Mouse (Mus musculus) kidney, postnatal 4 days (tissue): ENCODE data around the gene Efna1.
A peak's percentile ranks its signal among the peaks of the same experiment; 100 is the strongest.

Experiments
- DNase-seq, 2 experiments: peaks; one replicate each; pipeline ENCODE4 v3.0.0; 2021; ENCODE audit warnings: mixed read lengths in 2 of 2

Efna1 gene

DNA sequence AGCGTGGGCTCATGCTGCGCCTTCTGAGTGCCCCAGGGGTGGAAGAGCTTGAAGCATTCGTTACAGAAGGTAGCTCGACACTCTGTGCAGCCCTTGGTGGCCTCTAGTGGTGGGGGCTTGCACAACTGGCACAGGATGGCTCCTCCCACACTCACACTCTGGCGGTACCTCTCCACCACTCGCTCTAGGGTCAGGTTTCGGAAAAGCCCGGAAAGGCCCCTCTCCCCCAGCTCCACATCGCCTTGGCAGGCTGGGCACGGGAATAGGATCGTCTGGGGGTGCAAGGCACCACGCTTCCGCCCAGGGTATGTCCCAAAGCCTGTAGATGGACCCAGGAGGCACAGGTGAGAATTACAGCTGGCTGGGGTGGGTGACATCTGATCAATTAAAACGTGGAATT lies 37.3 kb downstream of the Efna1 start:
- peak; percentile 70 to 82 for DNase-seq

DNA sequence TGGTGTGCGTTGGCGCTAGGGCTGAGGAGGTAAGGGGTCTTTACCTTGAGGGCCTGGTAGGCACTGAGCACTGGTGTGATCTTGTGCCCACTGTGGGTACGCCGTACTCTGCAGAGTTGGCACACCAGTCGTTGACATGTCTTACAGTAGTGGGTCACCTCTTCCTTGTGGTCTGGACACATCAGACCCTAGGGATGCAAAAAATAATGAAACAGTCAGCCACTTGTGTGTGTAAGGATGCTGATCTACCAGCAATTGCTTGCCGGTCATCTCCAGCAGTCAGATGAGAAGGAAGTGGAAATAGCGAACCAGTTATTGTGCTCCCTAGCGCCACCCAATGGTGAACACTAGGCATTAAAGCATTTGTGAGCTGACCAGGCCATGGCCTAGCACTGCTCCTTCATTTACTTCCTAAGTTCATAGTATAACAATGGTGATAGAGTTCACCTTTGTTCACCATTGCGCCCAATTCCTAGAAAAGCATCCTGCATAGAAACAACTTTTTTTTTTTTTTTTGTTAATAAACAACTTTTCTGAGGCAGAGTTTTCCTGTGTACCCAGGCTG lies 38.5 kb downstream of the Efna1 start:
- DNase-seq = peak; percentile 76 to 84

DNA sequence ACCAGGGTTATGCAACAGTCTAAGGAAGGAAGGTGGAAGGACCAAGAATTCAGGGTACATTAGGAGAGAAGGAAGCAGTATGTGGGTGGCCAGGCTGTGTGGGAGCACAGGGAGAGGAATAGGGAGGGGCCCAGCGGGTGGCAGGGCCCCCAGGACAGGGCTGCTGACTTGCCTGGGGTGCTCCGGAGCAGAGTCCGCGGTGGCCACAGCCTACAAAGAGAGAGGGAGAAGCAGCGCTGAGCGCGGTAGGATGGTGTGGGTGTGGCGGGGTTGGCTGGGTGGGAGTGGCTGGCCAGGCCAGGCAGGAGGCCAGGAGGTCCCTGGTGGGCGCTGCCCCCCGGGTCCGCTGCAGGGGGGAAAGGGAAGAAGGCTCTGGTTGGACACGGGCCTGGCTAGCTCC lies 42.4 kb downstream of the Efna1 start:
- DNase-seq = peak in 1 of 2 experiments; percentile 51

GRCm38 (mm10) chr3:89237682-89238081 lies 43.3 kb downstream of the Efna1 start:
- no peak for DNase-seq

- DNase-seq = no peak
Measured at GRCm38 (mm10) chr3:89236516-89236915, 44.4 kb downstream of the Efna1 start.

DNA sequence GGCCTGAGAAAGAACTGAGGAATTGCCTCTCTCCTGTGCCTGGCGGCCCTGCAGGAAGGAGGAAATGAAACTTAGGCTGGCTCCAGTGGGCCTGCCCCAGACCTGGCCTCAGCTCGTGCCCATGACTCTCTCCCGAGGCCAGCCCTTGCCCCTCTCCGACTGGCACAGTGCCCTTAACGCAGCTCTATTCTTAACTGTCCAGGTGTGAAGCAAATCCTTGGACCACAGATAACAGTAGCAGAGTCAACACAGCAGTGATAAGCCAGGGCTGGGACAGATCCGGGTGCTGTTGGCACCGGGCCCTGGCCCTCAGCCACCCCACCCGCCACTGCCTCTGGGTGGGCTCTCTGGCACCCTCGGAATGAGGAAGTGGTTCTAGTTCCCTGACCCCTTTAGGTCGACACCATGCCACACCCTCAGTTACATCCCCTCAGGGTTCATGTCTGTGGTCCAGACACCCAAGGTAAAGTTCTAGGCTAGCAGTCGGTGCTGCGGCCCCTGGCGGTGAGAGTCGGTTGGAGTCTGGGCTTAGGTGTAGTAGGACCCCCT lies 47.3 kb downstream of the Efna1 start:
- peak in 1 of 2 experiments; percentile 56 for DNase-seq

DNA sequence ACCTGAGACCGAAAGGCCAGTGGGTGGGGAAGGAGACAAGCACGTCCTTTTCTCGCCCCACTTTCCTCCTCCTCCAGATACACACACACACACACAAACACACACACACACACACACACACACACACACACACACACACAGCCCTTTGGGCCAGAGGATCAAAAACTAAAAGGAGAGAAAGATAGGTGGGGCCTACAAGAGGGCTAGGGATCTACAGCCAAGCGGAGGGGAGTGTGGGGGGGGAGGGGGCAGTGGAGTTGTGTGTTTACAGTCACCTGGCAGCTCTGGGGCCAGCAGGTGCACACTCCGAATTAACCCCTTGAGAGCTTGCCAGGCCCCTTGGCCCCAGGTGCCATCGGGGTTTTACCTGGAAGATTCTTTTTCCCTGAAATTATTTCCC lies 48.3 kb downstream of the Efna1 start:
- no peak for DNase-seq

DNA sequence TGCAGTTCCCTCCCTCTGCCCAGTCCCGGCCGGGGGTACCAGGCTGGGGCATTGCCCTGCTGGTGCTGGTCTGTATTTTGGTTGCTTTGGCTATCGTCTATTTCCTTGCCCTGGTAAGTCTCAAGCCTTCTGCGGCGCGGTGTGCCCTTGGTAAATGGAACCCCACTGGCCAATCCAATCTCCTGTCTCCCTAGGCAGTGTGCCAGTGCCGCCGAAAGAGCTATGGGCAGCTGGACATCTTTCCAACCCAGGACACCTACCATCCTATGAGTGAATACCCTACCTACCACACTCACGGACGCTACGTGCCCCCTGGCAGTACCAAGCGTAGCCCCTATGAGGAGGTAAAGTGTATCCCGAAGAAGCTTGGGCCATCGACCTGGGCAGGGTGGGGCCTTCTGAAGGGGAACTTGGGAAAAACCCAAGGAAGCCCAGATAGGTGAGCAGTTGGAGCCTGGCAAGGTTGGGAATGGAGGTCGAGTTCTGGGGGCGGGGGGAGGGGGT lies 49.1 kb downstream of the Efna1 start:
- no peak for DNase-seq

DNA sequence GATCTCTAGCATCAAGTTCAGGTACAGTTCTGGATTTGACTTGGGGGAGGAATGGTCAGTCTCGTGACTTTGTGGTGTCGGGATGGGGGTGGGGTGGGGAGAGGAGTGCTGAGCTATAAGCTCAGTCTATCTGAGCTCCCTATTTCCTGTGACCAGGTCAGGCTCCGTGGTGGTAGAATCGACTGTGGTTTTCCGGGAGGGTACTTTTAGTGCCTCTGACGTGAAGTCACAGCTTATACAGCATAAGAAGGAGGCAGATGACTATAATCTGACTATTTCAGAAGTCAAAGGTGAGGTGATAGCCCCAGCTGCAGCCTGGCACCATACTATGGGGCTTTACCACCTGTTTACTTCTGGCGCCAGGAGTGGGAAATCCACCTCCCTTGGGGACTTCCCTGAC lies 49.6 kb downstream of the Efna1 start:
- DNase-seq = no peak

- DNase-seq = no peak
Measured at GRCm38 (mm10) chr3:89230561-89230960, 50.4 kb downstream of the Efna1 start.

- DNase-seq = no peak
Measured at GRCm38 (mm10) chr3:89229276-89229675, 51.7 kb downstream of the Efna1 start.

- DNase-seq = peak; percentile 46 to 67
Measured at GRCm38 (mm10) chr3:89228836-89229235, 52.1 kb downstream of the Efna1 start, which contains the start of gene Muc1. Gene Muc1 (plus strand): TSS chr3:89229057.

- peak; percentile 94 for DNase-seq
Measured at GRCm38 (mm10) chr3:89228180-89228549, 52.8 kb downstream of the Efna1 start.

- peak; percentile 93 to 94 for DNase-seq
Measured at GRCm38 (mm10) chr3:89227307-89228179, 53.4 kb downstream of the Efna1 start.

DNA sequence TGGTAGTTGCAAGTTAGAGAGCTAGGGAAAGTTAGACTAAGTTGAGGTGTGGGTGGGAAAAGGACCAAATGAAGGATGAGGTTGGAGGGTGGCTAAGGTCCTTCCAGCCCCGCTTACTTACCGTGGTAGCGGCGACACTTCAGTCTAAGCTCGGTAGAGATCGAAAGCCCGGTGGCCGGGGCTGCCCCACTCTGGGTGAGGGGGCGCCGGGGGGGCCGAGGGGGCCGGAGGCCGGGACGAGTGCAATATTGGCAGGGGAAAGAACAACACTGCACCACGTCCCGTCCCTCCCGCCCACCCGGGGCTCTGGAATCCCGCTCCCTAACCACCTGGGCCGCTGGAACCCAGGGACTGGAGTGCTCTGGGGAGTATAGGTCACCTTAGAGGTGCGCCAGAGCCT lies 54.0 kb downstream of the Efna1 start, which contains the start of gene Mtx1:
Gene Mtx1, minus strand, starts transcription at position 189 of the 400 bp plus-strand sequence.
- DNase-seq = no peak

- DNase-seq = no peak
Measured at GRCm38 (mm10) chr3:89226361-89226760, 54.6 kb downstream of the Efna1 start.

- DNase-seq = no peak
Measured at GRCm38 (mm10) chr3:89225918-89226317, 55.0 kb downstream of the Efna1 start.

- no peak for DNase-seq
Measured at GRCm38 (mm10) chr3:89225321-89225815, 55.6 kb downstream of the Efna1 start.

DNA sequence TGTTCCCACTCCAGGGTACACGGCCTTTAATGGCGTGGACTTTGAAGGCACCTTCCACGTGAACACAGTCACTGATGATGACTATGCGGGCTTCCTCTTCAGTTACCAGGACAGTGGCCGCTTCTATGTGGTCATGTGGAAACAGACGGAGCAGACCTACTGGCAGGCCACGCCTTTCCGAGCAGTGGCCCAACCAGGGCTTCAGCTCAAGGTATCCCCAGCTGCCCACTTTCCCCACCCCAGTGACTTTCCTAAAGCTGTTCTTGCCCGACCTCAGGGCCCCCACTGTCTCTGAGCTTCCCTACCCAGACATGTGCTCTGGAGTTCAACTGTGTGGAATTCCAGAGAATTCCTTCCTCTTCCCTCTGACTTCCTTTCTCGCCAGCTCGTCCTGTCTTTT lies 56.1 kb downstream of the Efna1 start:
- DNase-seq = no peak
